Mouse (Mus musculus) megakaryocyte, embryonic 14.5 days (primary cell): ENCODE measurements around the gene Fgfr1op2. TPM values are rescaled to one million over a fixed set of nuclear protein-coding genes. Genes with fewer than 3 reads are reported as not detected.
"Not testable (repeated sequence)": the region's sequence is repeated elsewhere in the genome, so short reads cannot be mapped to it uniquely, and the experiment has no call there.

ENCODE experiments used
- H3K27me3 ChIP-seq: replicated peaks from 2 replicates; pipeline ENCODE3; 2012; ENCODE audit warnings: inconsistent platforms
- H3K36me3 ChIP-seq: replicated peaks from 2 replicates; pipeline ENCODE3; 2012; ENCODE audit warnings: low read length, inconsistent platforms, mixed read lengths
- H3K4me1 ChIP-seq: 2 replicates; pipeline ENCODE4 v1.6.1; 2012; ENCODE audit warnings: inconsistent platforms
- H3K4me3 ChIP-seq: replicated peaks from 2 replicates; pipeline ENCODE3; 2012; ENCODE audit warnings: moderate library complexity, mild to moderate bottlenecking, inconsistent platforms
- H3K9me3 ChIP-seq: 2 replicates; pipeline ENCODE4 v1.6.1; 2012; ENCODE audit warnings: inconsistent platforms
- FLI1 ChIP-seq: IDR thresholded peaks from 2 replicates; pipeline ENCODE4 v1.6.1; 2012; ENCODE audit warnings: low read length, inconsistent platforms, mixed read lengths
- GATA1 ChIP-seq: IDR thresholded peaks from 3 replicates; pipeline ENCODE4 v1.6.1; 2012; ENCODE audit warnings: mixed read lengths, low read length, inconsistent platforms, borderline replicate concordance
- polyA plus RNA-seq: library from polyadenylated mRNA; stranded (reverse); fragments of >175 nt; gene quantifications from 2 replicates; pipeline ENCODE4 v1.2.3, GENCODE M21; 2012; ENCODE audit warnings: low replicate concordance; ENCODE audit not compliant: insufficient read depth

Gene Fgfr1op2
- polyA plus RNA-seq, 1 experiment = 87.4 TPM

- TF ChIP-seq GATA1 = no peak
- TF ChIP-seq FLI1 = no peak
- 0 out of 2 replicates have a peak, but pooled peaks cover 5% of the 10 kb centered on the region for H3K4me1 ChIP-seq
- peaks cover 34% of the 10 kb centered on the region for H3K36me3 ChIP-seq
- no peak overlapping the region for H3K4me3 ChIP-seq
- H3K9me3 ChIP-seq = no peaks in the 10 kb centered on the region
- peaks cover 6% of the 10 kb centered on the region for H3K27me3 ChIP-seq
Measured at GRCm38 (mm10) chr6:146544622-146545021, 32.4 kb upstream of the Fgfr1op2 start.

DNA sequence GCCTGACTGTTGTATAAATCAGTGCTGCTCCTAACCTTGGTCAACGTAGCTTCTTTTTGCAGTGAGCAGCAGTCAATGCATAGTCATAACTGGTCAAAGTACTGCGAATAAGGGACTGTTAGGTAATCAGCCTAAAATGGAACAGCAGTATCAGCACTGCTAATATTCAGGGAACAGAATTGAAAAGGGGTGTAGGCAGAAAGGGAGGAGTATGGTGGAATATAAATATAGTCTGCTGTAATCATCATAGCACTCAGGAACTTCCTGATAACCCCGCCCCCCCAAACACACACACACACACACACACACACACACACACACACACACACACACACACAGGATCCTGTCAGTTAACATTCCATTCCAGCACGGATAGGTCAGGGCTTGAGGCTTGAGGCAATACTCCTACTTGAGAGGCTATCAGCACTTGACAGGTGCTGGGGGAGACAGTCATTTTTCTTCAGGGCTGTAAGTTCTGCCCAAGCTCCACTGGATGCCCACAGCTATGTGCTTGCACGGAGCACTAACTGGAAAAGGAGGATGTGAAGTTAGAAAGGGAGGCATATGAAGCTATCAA lies 31.6 kb upstream of the Fgfr1op2 start:
- H3K4me3 ChIP-seq = no peak overlapping the region
- peaks cover 6% of the 10 kb centered on the region for H3K27me3 ChIP-seq
- TF ChIP-seq FLI1 (no peak), GATA1 (no peak)
- 0 out of 2 replicates have a peak, but pooled peaks cover 5% of the 10 kb centered on the region for H3K4me1 ChIP-seq
- no peaks in the 10 kb centered on the region for H3K9me3 ChIP-seq
- H3K36me3 ChIP-seq = peaks cover 42% of the 10 kb centered on the region

GRCm38 (mm10) chr6:146550421-146550820 lies 26.6 kb upstream of the Fgfr1op2 start:
- Histone ChIP-seq H3K9me3 (no peaks in the 10 kb centered on the region), H3K27me3 (no peaks in the 10 kb centered on the region), H3K4me3 (no peak overlapping the region), H3K4me1 (0 out of 2 replicates have a peak, but pooled peaks cover 2% of the 10 kb centered on the region), H3K36me3 (peaks cover 91% of the 10 kb centered on the region)
- no peak for TF ChIP-seq GATA1
- no peak for TF ChIP-seq FLI1

GRCm38 (mm10) chr6:146551326-146551725 lies 25.7 kb upstream of the Fgfr1op2 start:
- TF ChIP-seq GATA1 = no peak
- no peak for TF ChIP-seq FLI1
- Histone ChIP-seq H3K4me1 (0 out of 2 replicates have a peak, but pooled peaks cover 2% of the 10 kb centered on the region), H3K36me3 (peaks cover 99% of the 10 kb centered on the region), H3K4me3 (no peak overlapping the region), H3K9me3 (no peaks in the 10 kb centered on the region), H3K27me3 (no peaks in the 10 kb centered on the region)

DNA sequence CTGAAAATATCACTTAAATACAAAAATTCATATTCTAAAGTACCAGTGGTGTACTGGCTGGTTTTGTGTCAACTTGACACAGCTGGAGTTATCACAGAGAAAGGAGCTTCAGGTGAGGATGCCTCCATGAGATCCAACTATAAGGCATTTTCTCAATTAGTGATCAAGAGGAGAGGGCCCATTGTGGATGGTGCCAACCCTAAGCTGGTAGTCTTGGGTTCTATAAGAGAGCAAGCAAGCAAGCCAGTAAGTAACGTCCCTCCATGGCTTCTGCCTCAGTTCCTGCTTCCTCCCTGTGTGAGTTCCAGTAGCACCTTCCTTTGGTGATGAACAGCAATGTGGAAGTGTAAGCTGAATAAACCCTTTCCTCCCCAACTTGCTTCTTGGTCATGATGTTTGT lies 14.5 kb upstream of the Fgfr1op2 start:
- H3K36me3 ChIP-seq = peaks cover 95% of the 10 kb centered on the region

DNA sequence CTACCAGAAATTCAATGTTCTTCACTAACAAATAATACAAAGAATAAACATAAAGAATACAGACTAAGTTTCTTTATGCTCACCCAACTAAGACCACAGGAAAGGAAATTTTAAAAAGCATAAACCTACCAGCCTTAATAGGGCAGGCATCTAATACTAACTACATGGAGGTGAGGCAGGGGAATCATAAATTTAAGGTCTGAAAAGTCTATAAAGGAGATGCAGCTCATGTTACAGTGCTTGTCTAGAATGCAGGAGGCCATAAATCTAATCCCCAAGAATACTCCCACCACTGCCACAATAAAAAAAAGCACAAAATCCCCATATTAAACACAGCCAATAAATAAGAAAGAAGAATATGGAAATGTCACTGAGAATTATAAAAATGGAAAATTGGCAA lies 4.9 kb upstream of the Fgfr1op2 start:
- no peak for TF ChIP-seq FLI1
- no peak for TF ChIP-seq GATA1

More for the DNA sequence above, 14.5 kb upstream of the Fgfr1op2 start:
- H3K4me1 ChIP-seq, H3K9me3 ChIP-seq, H3K27me3 ChIP-seq, H3K4me3 ChIP-seq: not testable (repeated sequence)

GRCm38 (mm10) chr6:146577310-146578109 lies 507 bp downstream of the Fgfr1op2 start, which contains the start of gene Ints13:
Gene Ints13, minus strand, starts transcription at chr6:146577835.
- peaks cover 33% of the 10 kb centered on the region for H3K36me3 ChIP-seq
- H3K4me3 ChIP-seq = peak within 1 kb of the TSS; percentile 93
- no peaks in the 10 kb centered on the region for H3K27me3 ChIP-seq
- H3K9me3 ChIP-seq = no peaks in the 10 kb centered on the region
- TF ChIP-seq FLI1 = no peak
- no peak for TF ChIP-seq GATA1
- H3K4me1 ChIP-seq = peaks cover 44% of the 10 kb centered on the region

More for the DNA sequence above, 4.9 kb upstream of the Fgfr1op2 start:
- Histone ChIP-seq H3K27me3 (no peaks in the 10 kb centered on the region), H3K36me3 (peaks cover 50% of the 10 kb centered on the region), H3K4me1 (peaks cover 38% of the 10 kb centered on the region), H3K4me3 (no peak overlapping the region), H3K9me3 (no peaks in the 10 kb centered on the region)

- no peak for TF ChIP-seq FLI1
- no peak for TF ChIP-seq GATA1
- no peaks in the 10 kb centered on the region for H3K27me3 ChIP-seq
- H3K36me3 ChIP-seq = peaks cover 35% of the 10 kb centered on the region
- H3K4me1 ChIP-seq = peaks cover 47% of the 10 kb centered on the region
- no peaks in the 10 kb centered on the region for H3K9me3 ChIP-seq
- peak overlapping the region; percentile 93 for H3K4me3 ChIP-seq
Measured at GRCm38 (mm10) chr6:146578111-146578531, 1.1 kb downstream of the Fgfr1op2 start.

DNA sequence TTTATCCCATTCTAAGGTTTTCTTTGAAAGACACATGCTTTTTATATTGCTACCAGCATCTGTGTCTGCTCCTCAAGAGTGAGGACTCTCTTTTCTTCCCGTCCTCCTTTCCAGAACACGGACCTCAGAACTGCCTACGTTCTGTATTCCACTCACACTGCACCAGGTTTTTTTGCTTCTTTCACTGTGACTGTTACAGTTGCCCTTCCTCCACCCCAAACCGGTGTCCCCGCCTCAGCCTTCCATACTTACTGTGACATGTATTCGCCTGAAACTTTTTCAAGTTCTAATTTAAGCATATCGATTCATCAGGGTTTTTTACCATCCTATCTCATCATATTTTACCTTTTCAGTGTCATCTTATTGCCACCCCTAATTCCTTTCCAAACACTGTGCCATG lies 1.6 kb downstream of the Fgfr1op2 start:
- Histone ChIP-seq H3K9me3 (no peaks in the 10 kb centered on the region), H3K4me3 (peak overlapping the region; percentile 93), H3K4me1 (peaks cover 52% of the 10 kb centered on the region), H3K36me3 (peaks cover 36% of the 10 kb centered on the region), H3K27me3 (no peaks in the 10 kb centered on the region)
- TF ChIP-seq FLI1 (no peak), GATA1 (no peak)

GRCm38 (mm10) chr6:146580381-146580926 lies 3.5 kb downstream of the Fgfr1op2 start:
- Histone ChIP-seq H3K36me3 (peaks cover 39% of the 10 kb centered on the region), H3K4me1 (peaks cover 56% of the 10 kb centered on the region), H3K9me3 (no peaks in the 10 kb centered on the region), H3K27me3 (no peaks in the 10 kb centered on the region), H3K4me3 (peak overlapping the region; percentile 88)
- no peak for TF ChIP-seq GATA1
- TF ChIP-seq FLI1 = no peak
